Mouse (Mus musculus) liver, postnatal 0 days (tissue): ENCODE results near the gene N6amt1. TPM values are rescaled to one million over a fixed set of nuclear protein-coding genes. Genes with fewer than 3 reads are reported as not detected.

Experiments
- ATAC-seq: fragments of 200-750 bp; cut with Nextera tagmentation; 2 replicates; pipeline ENCODE4 v1.8.0; 2017; ENCODE audit warnings: mild to moderate bottlenecking, moderate library complexity
- DNase-seq: peaks from one replicate; pipeline ENCODE4 v3.0.0-alpha.2; 2016
- H3K27ac ChIP-seq: fragments of 300-500 bp; sonication (generic); 2 replicates; pipeline ENCODE4 v1.5.1; 2014; ENCODE audit warnings: antibody characterized with exemption, moderate library complexity, mild to moderate bottlenecking, low read depth
- H3K27me3 ChIP-seq: fragments of 300-500 bp; sonication (generic); 2 replicates; pipeline ENCODE4 v1.6.1; 2014; ENCODE audit warnings: low read length, control low read depth, mixed read lengths; ENCODE audit not compliant: insufficient read depth
- H3K36me3 ChIP-seq: fragments of 300-500 bp; sonication (generic); replicated peaks from 2 replicates; pipeline ENCODE4 v1.6.1; 2014; ENCODE audit warnings: mild to moderate bottlenecking, control low read depth, low read length, moderate library complexity, mixed read lengths; ENCODE audit not compliant: insufficient read depth
- H3K4me1 ChIP-seq: fragments of 300-500 bp; sonication (generic); 2 replicates; pipeline ENCODE4 v1.6.1; 2014; ENCODE audit warnings: antibody characterized with exemption, mild to moderate bottlenecking, control low read depth; ENCODE audit not compliant: insufficient read depth
- H3K4me2 ChIP-seq: fragments of 300-500 bp; sonication (generic); 2 replicates; pipeline ENCODE4 v1.6.1; 2014; ENCODE audit warnings: low read depth, mild to moderate bottlenecking, low read length, moderate library complexity, mixed read lengths
- H3K4me3 ChIP-seq: fragments of 300-500 bp; sonication (generic); 2 replicates; pipeline ENCODE4 v1.5.1; 2014; ENCODE audit warnings: low read depth, low read length
- H3K9ac ChIP-seq: fragments of 300-500 bp; sonication (generic); replicated peaks from 2 replicates; pipeline ENCODE4 v1.6.1; 2014; ENCODE audit warnings: mild to moderate bottlenecking, moderate library complexity
- H3K9me3 ChIP-seq: fragments of 300-500 bp; sonication (generic); 2 replicates; pipeline ENCODE4 v1.6.1; 2016; ENCODE audit warnings: mild to moderate bottlenecking, control low read depth, low read length, mixed read lengths
- CTCF ChIP-seq: sonication (generic); IDR thresholded peaks from 2 replicates; pipeline ENCODE4 v1.5.1; 2016; ENCODE audit warnings: antibody characterized with exemption, low read depth
- EP300 ChIP-seq: IDR thresholded peaks from 2 replicates; pipeline ENCODE4 v1.6.1; 2016; ENCODE audit warnings: antibody characterized with exemption, low read depth, mild to moderate bottlenecking
- WGBS: fragments of 180-500 bp; shearing (Covaris S2); extraction: QIAGEN DNeasy Blood & Tissue Kit; methylation state at CpG from one replicate; pipeline ENCODE4 v1.1.7; 2014; ENCODE audit not compliant: insufficient replicate concordance; 5-methylcytosine and 5-hydroxymethylcytosine counted together
- polyA plus RNA-seq: library from polyadenylated mRNA; unstranded; fragments of >200 nt; fragmentation: Nextera tagmentation; extraction: Ambion mirVana; gene quantifications from 2 replicates; pipeline ENCODE4 v1.2.1, GENCODE M21; 2015

N6amt1 gene
- polyA plus RNA-seq, 1 experiment from 2014 or later: 10.6 TPM

DNA sequence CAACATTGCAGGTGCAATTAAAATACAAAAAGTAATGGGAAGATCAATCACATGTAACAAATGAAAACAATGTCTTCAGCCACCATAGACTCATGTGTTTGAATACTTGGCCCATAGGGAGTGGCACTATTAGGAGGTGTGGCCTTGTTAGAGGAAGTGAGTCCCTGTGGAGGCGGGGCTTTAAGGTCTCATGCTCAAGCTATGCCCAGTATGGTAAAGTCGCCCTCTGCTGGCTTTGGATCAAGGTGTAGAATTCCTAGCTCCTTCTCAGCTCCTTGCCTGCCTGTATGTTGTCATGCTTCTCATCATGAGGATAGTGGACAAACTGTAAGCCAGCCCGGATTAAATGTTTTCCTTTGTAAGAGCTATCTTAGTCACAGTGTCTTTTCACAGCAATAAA lies 51.0 kb downstream of the N6amt1 start:
- ATAC-seq: peak; percentile 73
- no peak overlapping the region for H3K4me2 ChIP-seq
- H3K9me3 ChIP-seq: no peaks in the 10 kb centered on the region
- TF ChIP-seq EP300: no peak
- TF ChIP-seq CTCF: peak; percentile 56
- DNase-seq: peak; percentile 64
- H3K36me3 ChIP-seq: peaks cover 75% of the 10 kb centered on the region
- no peak overlapping the region for H3K27ac ChIP-seq
- H3K27me3 ChIP-seq: no peaks in the 10 kb centered on the region
- H3K4me3 ChIP-seq: no peak overlapping the region
- WGBS: 81% methylated on average over 3 of the region's 3 CpGs
- H3K9ac ChIP-seq: no peak overlapping the region
- H3K4me1 ChIP-seq: no peaks in the 10 kb centered on the region

Other genes starting within 250 kb of the N6amt1 start
- gene Ltn1, start 78.4 kb downstream of the N6amt1 start, polyA plus RNA-seq: 5.2 and 6.9 TPM in 2 replicates
- gene Rwdd2b, start 86.4 kb downstream of the N6amt1 start, polyA plus RNA-seq: 4.6 and 5.2 TPM in 2 replicates
- 21.8 and 23.6 TPM in 2 replicates for gene Usp16, start 100.5 kb downstream of the N6amt1 start, polyA plus RNA-seq
- 169 and 170 TPM in 2 replicates for gene Cct8, start 141.7 kb downstream of the N6amt1 start, polyA plus RNA-seq
- 0.08 TPM in 1 of 2 replicates, not detected in the other for gene Map3k7cl, start 199.1 kb downstream of the N6amt1 start, polyA plus RNA-seq